Mouse (Mus musculus): ENCODE data around the gene Nol3.

Gene Nol3

GRCm38 (mm10) chr8:105258911-105259720 lies 16.8 kb upstream of the Nol3 start:
- TF ChIP-seq GATA4 (IDR thresholded peaks at IDR 0.05; ENCODE audit: insufficient replicate concordance, low read length) = no peak

- no peak for TF ChIP-seq GATA4 (IDR thresholded peaks at IDR 0.05; ENCODE audit: insufficient replicate concordance, low read length)
Measured at GRCm38 (mm10) chr8:105259721-105260320, 16.1 kb upstream of the Nol3 start.

- no peak for TF ChIP-seq GATA4 (IDR thresholded peaks at IDR 0.05; ENCODE audit: insufficient replicate concordance, low read length)
Measured at GRCm38 (mm10) chr8:105260371-105261099, 15.4 kb upstream of the Nol3 start.

GRCm38 (mm10) chr8:105261326-105261980 lies 14.5 kb upstream of the Nol3 start:
- TF ChIP-seq GATA4 (IDR thresholded peaks at IDR 0.05; ENCODE audit: insufficient replicate concordance, low read length) = no peak

- TF ChIP-seq GATA4 (IDR thresholded peaks at IDR 0.05; ENCODE audit: insufficient replicate concordance, low read length) = no peak
Measured at GRCm38 (mm10) chr8:105263244-105263912, 12.6 kb upstream of the Nol3 start.

- no peak for TF ChIP-seq GATA4 (IDR thresholded peaks at IDR 0.05; ENCODE audit: insufficient replicate concordance, low read length)
Measured at GRCm38 (mm10) chr8:105264024-105264982, 11.6 kb upstream of the Nol3 start, which contains the start of the genes Tradd and Fbxl8. Gene Tradd (minus strand): TSS chr8:105264609. Gene Fbxl8 (plus strand): TSS chr8:105264648.

- TF ChIP-seq GATA4 (IDR thresholded peaks at IDR 0.05; ENCODE audit: insufficient replicate concordance, low read length) = no peak
Measured at GRCm38 (mm10) chr8:105265128-105265527, 10.8 kb upstream of the Nol3 start.

GRCm38 (mm10) chr8:105266775-105267174 lies 9.2 kb upstream of the Nol3 start:
- no peak for TF ChIP-seq GATA4 (IDR thresholded peaks at IDR 0.05; ENCODE audit: insufficient replicate concordance, low read length)

GRCm38 (mm10) chr8:105268342-105269074 lies 7.4 kb upstream of the Nol3 start:
- TF ChIP-seq GATA4 (IDR thresholded peaks at IDR 0.05; ENCODE audit: insufficient replicate concordance, low read length) = no peak

GRCm38 (mm10) chr8:105269075-105269458 lies 6.9 kb upstream of the Nol3 start:
- TF ChIP-seq GATA4 (IDR thresholded peaks at IDR 0.05; ENCODE audit: insufficient replicate concordance, low read length) = no peak

GRCm38 (mm10) chr8:105269461-105269947 lies 6.4 kb upstream of the Nol3 start, which contains the start of gene Hsf4:
Gene Hsf4 (plus strand): TSS chr8:105269801.
- no peak for TF ChIP-seq GATA4 (IDR thresholded peaks at IDR 0.05; ENCODE audit: insufficient replicate concordance, low read length)

GRCm38 (mm10) chr8:105270101-105270915 lies 5.6 kb upstream of the Nol3 start:
- no peak for TF ChIP-seq GATA4 (IDR thresholded peaks at IDR 0.05; ENCODE audit: insufficient replicate concordance, low read length)
